Mouse (Mus musculus) midbrain, postnatal 0 days (tissue): ENCODE data around the gene Cfap100. TPM values are rescaled to one million over a fixed set of nuclear protein-coding genes. Genes with fewer than 3 reads are reported as not detected.

Source experiments
- ATAC-seq: fragments of 200-750 bp; cut with Nextera tagmentation; 2 replicates; pipeline ENCODE4 v1.8.0; 2017; ENCODE audit warnings: moderate number of reproducible peaks, mild to moderate bottlenecking, moderate TSS enrichment, moderate library complexity; ENCODE audit not compliant: low FRiP score
- DNase-seq: peaks from one replicate; pipeline ENCODE4 v3.0.0-alpha.2; 2015; ENCODE audit warnings: low spot score
- H3K27ac ChIP-seq: fragments of 300-500 bp; sonication (generic); 2 replicates; pipeline ENCODE4 v1.5.1; 2014; ENCODE audit warnings: low read depth, mild to moderate bottlenecking, low read length, mixed read lengths
- H3K27me3 ChIP-seq: fragments of 300-500 bp; sonication (generic); 2 replicates; pipeline ENCODE4 v1.6.1; 2014; ENCODE audit warnings: low read length, control low read depth, mixed read lengths; ENCODE audit not compliant: insufficient read depth
- H3K36me3 ChIP-seq: fragments of 300-500 bp; sonication (generic); 2 replicates; pipeline ENCODE4 v1.6.1; 2014; ENCODE audit warnings: low read length, control low read depth, mixed read lengths; ENCODE audit not compliant: insufficient read depth
- H3K4me1 ChIP-seq: fragments of 300-500 bp; sonication (generic); 2 replicates; pipeline ENCODE4 v1.6.1; 2014; ENCODE audit warnings: mild to moderate bottlenecking, control low read depth, antibody characterized with exemption, low read length, mixed read lengths; ENCODE audit not compliant: insufficient read depth
- H3K4me2 ChIP-seq: fragments of 300-500 bp; sonication (generic); 2 replicates; pipeline ENCODE4 v1.6.1; 2014; ENCODE audit warnings: low read depth, mild to moderate bottlenecking, low read length, mixed read lengths; ENCODE audit not compliant: poor library complexity, severe bottlenecking
- H3K4me3 ChIP-seq: fragments of 300-500 bp; sonication (generic); 2 replicates; pipeline ENCODE4 v1.5.1; 2014; ENCODE audit warnings: low read depth, mild to moderate bottlenecking, low read length, moderate library complexity
- H3K9ac ChIP-seq: fragments of 300-500 bp; sonication (generic); replicated peaks from 2 replicates; pipeline ENCODE4 v1.6.1; 2014; ENCODE audit warnings: mild to moderate bottlenecking, low read length, moderate library complexity, mixed read lengths; ENCODE audit not compliant: poor library complexity, severe bottlenecking
- H3K9me3 ChIP-seq: fragments of 300-500 bp; sonication (generic); 2 replicates; pipeline ENCODE4 v1.6.1; 2016; ENCODE audit warnings: low read length, control low read depth
- CTCF ChIP-seq: IDR thresholded peaks from 2 replicates; pipeline ENCODE4 v1.5.1; 2016; ENCODE audit warnings: antibody characterized with exemption, mild to moderate bottlenecking
- WGBS: fragments of 180-500 bp; shearing (Covaris S2); extraction: QIAGEN DNeasy Blood & Tissue Kit; methylation state at CpG from one replicate; pipeline ENCODE4 v1.1.7; 2014; 5-methylcytosine and 5-hydroxymethylcytosine counted together
- polyA plus RNA-seq: library from polyadenylated mRNA; unstranded; fragments of >200 nt; fragmentation: Nextera tagmentation; extraction: Ambion mirVana; gene quantifications from 2 replicates; pipeline ENCODE4 v1.2.1, GENCODE M21; 2015
- total RNA-seq: library from RNA; depleted of rRNA; stranded (reverse); fragments of >200 nt; gene quantifications from 2 replicates; pipeline ENCODE4 v1.2.3, GENCODE M21; 2014; rRNA removed

Gene Cfap100
- total and polyA plus RNA-seq, 2 experiments from 2014 or later, result 7.9 to 22.7 TPM

- no peak for TF ChIP-seq CTCF
These were observed 69.2 kb downstream of the Cfap100 start for GRCm38 (mm10) chr6:90359445-90359844.

GRCm38 (mm10) chr6:90358142-90358541 lies 70.5 kb downstream of the Cfap100 start:
- no peak overlapping the region for H3K9ac ChIP-seq

More at GRCm38 (mm10) chr6:90359445-90359844, 69.2 kb downstream of the Cfap100 start:
- Histone ChIP-seq H3K4me3 (no peak overlapping the region), H3K4me2 (no peak overlapping the region), H3K36me3 (no peaks in the 10 kb centered on the region), H3K27me3 (no peaks in the 10 kb centered on the region), H3K27ac (no peak overlapping the region), H3K4me1 (no peaks in the 10 kb centered on the region), H3K9me3 (no peaks in the 10 kb centered on the region), H3K9ac (no peak overlapping the region)
- WGBS, result 50% methylated on average over 2 of the region's 2 CpGs
- DNase-seq, result no peak
- no peak for ATAC-seq

More at GRCm38 (mm10) chr6:90358142-90358541, 70.5 kb downstream of the Cfap100 start:
- Histone ChIP-seq H3K4me1 (no peaks in the 10 kb centered on the region), H3K9me3 (no peaks in the 10 kb centered on the region), H3K27ac (no peak overlapping the region), H3K4me3 (no peak overlapping the region), H3K27me3 (no peaks in the 10 kb centered on the region), H3K36me3 (no peaks in the 10 kb centered on the region), H3K4me2 (no peak overlapping the region)
- no peak for DNase-seq
- no peak for TF ChIP-seq CTCF
- no peak for ATAC-seq
- WGBS, result 66% methylated on average over 5 of the region's 5 CpGs

Other genes with a start within 250 kb of the Cfap100 start
- not detected in 2 replicates for gene V1ra8, start 226.0 kb downstream of the Cfap100 start, total RNA-seq
- gene V1ra8, start 226.0 kb downstream of the Cfap100 start, polyA plus RNA-seq, result not detected in 2 replicates
- gene Vmn1r53, start 204.4 kb downstream of the Cfap100 start, total RNA-seq, result not detected in 2 replicates
- gene Vmn1r53, start 204.4 kb downstream of the Cfap100 start, polyA plus RNA-seq, result not detected in 2 replicates
- not detected in 2 replicates for gene Vmn1r54, start 182.5 kb downstream of the Cfap100 start, total RNA-seq
- gene Vmn1r54, start 182.5 kb downstream of the Cfap100 start, polyA plus RNA-seq, result not detected in 2 replicates
- gene BC048671, start 127.6 kb downstream of the Cfap100 start, total RNA-seq, result not detected in 2 replicates
- not detected in 2 replicates for gene BC048671, start 127.6 kb downstream of the Cfap100 start, polyA plus RNA-seq
- not detected in 2 replicates for gene Chst13, start 103.6 kb downstream of the Cfap100 start, total RNA-seq
- 0.44 TPM in 1 of 2 replicates, not detected in the other for gene Chst13, start 103.6 kb downstream of the Cfap100 start, polyA plus RNA-seq
- gene Uroc1, start 95.5 kb downstream of the Cfap100 start, total RNA-seq, result not detected in 2 replicates
- not detected in 2 replicates for gene Uroc1, start 95.5 kb downstream of the Cfap100 start, polyA plus RNA-seq
- gene Zxdc, start 59.3 kb downstream of the Cfap100 start, total RNA-seq, result 38.7 and 46.3 TPM in 2 replicates
- gene Zxdc, start 59.3 kb downstream of the Cfap100 start, polyA plus RNA-seq, result 6.5 and 6.9 TPM in 2 replicates
- 34.2 and 35.1 TPM in 2 replicates for gene Klf15, start 33.8 kb upstream of the Cfap100 start, total RNA-seq
- gene Klf15, start 33.8 kb upstream of the Cfap100 start, polyA plus RNA-seq, result 20.6 and 22.3 TPM in 2 replicates
- gene Aldh1l1, start 57.6 kb upstream of the Cfap100 start, total RNA-seq, result 111 and 125 TPM in 2 replicates
- gene Aldh1l1, start 57.6 kb upstream of the Cfap100 start, polyA plus RNA-seq, result 83.8 and 101 TPM in 2 replicates
- 14.8 and 15.2 TPM in 2 replicates for gene Slc41a3, start 175.9 kb upstream of the Cfap100 start, total RNA-seq
- gene Slc41a3, start 175.9 kb upstream of the Cfap100 start, polyA plus RNA-seq, result 14.4 and 14.9 TPM in 2 replicates